Mouse (Mus musculus) C2C12 (cell line): ENCODE measurements around the gene Zfp428.

Experiments used
- CTCF ChIP-seq: IDR thresholded peaks from one replicate; pipeline ENCODE4 v1.5.1; 2011; ENCODE audit not compliant: control insufficient read depth, insufficient read depth, insufficient read length
- MAX ChIP-seq: IDR thresholded peaks from one replicate; pipeline ENCODE4 v1.6.1; 2011; ENCODE audit warnings: mild to moderate bottlenecking, control low read depth
- USF1 ChIP-seq: IDR thresholded peaks from one replicate; pipeline ENCODE4 v1.6.1; 2011; ENCODE audit warnings: low read depth, mild to moderate bottlenecking, control low read depth, moderate library complexity

- TF ChIP-seq MAX (no peak), CTCF (no peak), USF1 (no peak)
Observed at GRCm38 (mm10) chr7:24547534-24548036, 40.8 kb downstream of the Zfp428 start.
